Mouse (Mus musculus) ES-E14 (cell line): ENCODE data around the gene Nsd1. TPM values are rescaled to one million over a fixed set of nuclear protein-coding genes. Genes with fewer than 3 reads are reported as not detected.

Experiments used
- DNase-seq: peaks from one replicate; pipeline ENCODE4 v3.0.0-alpha.2; 2013; ENCODE audit warnings: low read depth, low spot score
- H3K27ac ChIP-seq: 2 replicates; pipeline ENCODE4 v1.5.1; 2012; ENCODE audit warnings: low read depth, mild to moderate bottlenecking, low read length, moderate library complexity, mixed read lengths; ENCODE audit not compliant: poor library complexity, insufficient read depth, severe bottlenecking
- H3K36me3 ChIP-seq: 2 replicates; pipeline ENCODE4 v1.6.1; 2012; ENCODE audit warnings: mild to moderate bottlenecking, low read length, moderate library complexity, mixed read lengths; ENCODE audit not compliant: control insufficient read depth, poor library complexity, insufficient read depth, severe bottlenecking
- H3K4me1 ChIP-seq, 2 experiments: fragments of 150-350 bp in 1 of 2; sonication (generic) in 1 of 2; 2 replicates each; pipeline ENCODE4 v1.6.1; 2012; ENCODE audit warnings: low read length in 2 of 2, mild to moderate bottlenecking in 1 of 2, mixed read lengths in 1 of 2; ENCODE audit not compliant: control insufficient read depth in 2 of 2, insufficient read depth in 2 of 2, poor library complexity in 1 of 2
- H3K4me3 ChIP-seq, 2 experiments: fragments of 150-350 bp in 1 of 2; sonication (generic) in 1 of 2; 2 replicates each; pipeline ENCODE4 v1.5.1; 2012; ENCODE audit warnings: low read length in 2 of 2, low read depth in 1 of 2, mild to moderate bottlenecking in 1 of 2, mixed read lengths in 1 of 2; ENCODE audit not compliant: insufficient read depth in 1 of 2, poor library complexity in 1 of 2, severe bottlenecking in 1 of 2
- H3K9ac ChIP-seq: 2 replicates; pipeline ENCODE4 v1.6.1; 2012; ENCODE audit warnings: low read depth, mild to moderate bottlenecking, low read length, mixed read lengths; ENCODE audit not compliant: poor library complexity, insufficient read depth, severe bottlenecking
- H3K9me3 ChIP-seq: fragments of 150-350 bp; sonication (generic); 2 replicates; pipeline ENCODE4 v1.6.1; 2012; ENCODE audit warnings: low read depth, mild to moderate bottlenecking, low read length; ENCODE audit not compliant: control insufficient read depth, insufficient read depth
- CHD2 ChIP-seq: IDR thresholded peaks from 2 replicates; pipeline ENCODE4 v1.6.1; 2014; ENCODE audit warnings: mild to moderate bottlenecking, low read depth, low read length, inconsistent platforms
- HCFC1 ChIP-seq: IDR thresholded peaks from 2 replicates; pipeline ENCODE4 v1.6.1; 2012; ENCODE audit warnings: low read length, inconsistent platforms, borderline replicate concordance; ENCODE audit not compliant: insufficient read depth
- MAFK ChIP-seq: IDR thresholded peaks from 2 replicates; pipeline ENCODE4 v1.6.1; 2014; ENCODE audit warnings: mild to moderate bottlenecking, low read depth, low read length, inconsistent platforms; ENCODE audit not compliant: insufficient read depth
- ZC3H11A ChIP-seq: IDR thresholded peaks from 2 replicates; pipeline ENCODE4 v1.6.1; 2012; ENCODE audit warnings: low read depth, mild to moderate bottlenecking, inconsistent platforms, low read length, borderline replicate concordance
- ZNF384 ChIP-seq: IDR thresholded peaks from 2 replicates; pipeline ENCODE4 v1.6.1; 2012; ENCODE audit warnings: low read depth, low read length, inconsistent platforms
- in situ Hi-C, 2 experiments: fragments of 600-800 bp; cut with MboI; formaldehyde crosslinking; loops; one replicate each; pipeline ENCODE4 v1.15.1; 2025; ENCODE audit warnings: low sequenced_read_pairs in 2 of 2, inconsistent platforms in 1 of 2; ENCODE audit not compliant: unreplicated experiment in 2 of 2
- total RNA-seq: library from RNA; depleted of rRNA; stranded (reverse); fragments of 300-350 nt; gene quantifications from 2 replicates; pipeline ENCODE4 v1.2.3, GENCODE M21; 2012

Gene Nsd1
- total RNA-seq, 1 experiment, result 135 TPM

DNA sequence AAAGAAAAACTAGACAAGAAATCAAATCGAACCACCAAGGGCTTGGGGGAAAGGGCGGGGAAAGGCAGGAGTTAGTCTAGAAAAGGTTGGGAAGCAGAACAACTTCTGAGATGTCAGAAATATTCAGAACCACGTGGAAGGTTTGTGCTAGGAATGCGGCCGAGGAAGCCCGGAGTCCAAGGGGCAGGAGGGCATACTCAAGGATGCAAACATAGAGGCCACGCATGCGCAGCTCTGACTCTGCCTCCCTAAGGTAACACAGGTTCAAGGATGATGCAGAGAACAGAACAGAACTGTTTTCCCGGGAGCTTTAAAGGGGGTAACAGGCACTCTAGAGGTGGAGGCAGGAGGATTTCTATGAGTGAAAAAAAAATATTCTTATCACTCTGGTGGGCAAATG is 5.8 kb upstream of the Nsd1 start:
- in situ Hi-C loops, result no loop called here
- DNase-seq, result no peak
- Histone ChIP-seq H3K4me3 (peak overlapping the region in 1 of 2 experiments; percentile 9; a peak in 2 of 4 replicates), H3K9me3 (no peaks in the 10 kb centered on the region), H3K36me3 (no peaks in the 10 kb centered on the region), H3K4me1 (peaks cover 15 to 21% of the 10 kb centered on the region in 2 experiments), H3K27ac (peak overlapping the region; percentile 85; the same call in 1 of the 2 replicates), H3K9ac (peak overlapping the region; percentile 18; the same call in 1 of the 2 replicates)
- TF ChIP-seq MAFK (no peak), HCFC1 (no peak), ZC3H11A (no peak), CHD2 (no peak), ZNF384 (no peak)

- H3K27ac ChIP-seq, result peak overlapping the region; percentile 85
- no peaks in the 10 kb centered on the region for H3K9me3 ChIP-seq
Observed at GRCm38 (mm10) chr13:55204667-55205389, 4.8 kb upstream of the Nsd1 start.

DNA sequence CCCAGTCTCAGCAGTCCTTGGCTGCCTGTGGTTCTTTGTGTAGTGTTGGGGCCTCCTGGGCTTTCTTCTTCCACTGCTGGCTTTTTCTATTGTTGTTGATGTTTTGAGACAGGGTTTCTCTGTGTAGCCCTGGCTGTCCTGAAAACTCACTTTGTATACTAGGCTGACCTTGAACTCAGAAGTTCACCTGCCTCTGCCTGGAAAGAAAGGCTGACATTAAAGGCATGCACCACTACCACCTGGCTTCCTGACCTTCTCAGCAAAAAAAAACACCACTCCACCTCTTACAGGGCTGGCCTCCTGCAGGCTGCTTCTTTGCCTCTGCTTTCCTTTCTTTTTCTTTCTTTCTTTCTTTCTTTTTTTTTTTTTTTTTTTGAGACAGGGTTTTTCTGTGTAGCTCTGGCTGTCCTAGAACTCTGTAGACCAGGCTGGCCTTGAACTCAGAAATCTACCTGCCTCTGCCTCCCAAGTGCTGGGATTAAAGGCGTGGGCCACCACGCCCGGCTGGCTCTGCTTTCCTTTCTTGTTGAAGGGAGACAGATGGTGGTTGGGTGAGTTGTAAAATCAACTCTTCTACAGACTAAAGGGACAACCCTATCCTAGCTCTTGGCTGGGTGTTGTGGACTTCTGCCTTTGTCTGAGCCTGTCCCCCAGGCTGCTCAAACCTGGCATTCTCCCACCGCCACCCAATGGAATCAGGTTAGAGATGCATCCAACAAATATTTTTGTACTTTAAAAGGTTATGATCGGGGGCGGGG is 4.0 kb upstream of the Nsd1 start:
- TF ChIP-seq ZC3H11A (no peak), ZNF384 (peak; percentile 78)
- Histone ChIP-seq H3K9ac (no peak overlapping the region), H3K4me1 (peaks cover 14 to 15% of the 10 kb centered on the region in 2 experiments), H3K9me3 (no peaks in the 10 kb centered on the region), H3K4me3 (peak overlapping the region in 1 of 2 experiments; percentile 1; a peak in 1 of 4 replicates), H3K27ac (peak overlapping the region; percentile 85), H3K36me3 (no peaks in the 10 kb centered on the region)
- DNase-seq, result no peak
- in situ Hi-C loops, result no loop called here

More at GRCm38 (mm10) chr13:55204667-55205389, 4.8 kb upstream of the Nsd1 start:
- H3K9ac ChIP-seq, result peak overlapping the region; percentile 38; the same call in 1 of the 2 replicates
- in situ Hi-C loops, result no loop called here
- peaks cover 15 to 17% of the 10 kb centered on the region in 2 experiments for H3K4me1 ChIP-seq
- DNase-seq, result no peak
- no peaks in the 10 kb centered on the region for H3K36me3 ChIP-seq
- H3K4me3 ChIP-seq, result peak overlapping the region in 1 of 2 experiments; percentile 13; a peak in 1 of 4 replicates
- TF ChIP-seq MAFK (no peak), ZC3H11A (no peak), ZNF384 (no peak), HCFC1 (no peak), CHD2 (no peak)

DNA sequence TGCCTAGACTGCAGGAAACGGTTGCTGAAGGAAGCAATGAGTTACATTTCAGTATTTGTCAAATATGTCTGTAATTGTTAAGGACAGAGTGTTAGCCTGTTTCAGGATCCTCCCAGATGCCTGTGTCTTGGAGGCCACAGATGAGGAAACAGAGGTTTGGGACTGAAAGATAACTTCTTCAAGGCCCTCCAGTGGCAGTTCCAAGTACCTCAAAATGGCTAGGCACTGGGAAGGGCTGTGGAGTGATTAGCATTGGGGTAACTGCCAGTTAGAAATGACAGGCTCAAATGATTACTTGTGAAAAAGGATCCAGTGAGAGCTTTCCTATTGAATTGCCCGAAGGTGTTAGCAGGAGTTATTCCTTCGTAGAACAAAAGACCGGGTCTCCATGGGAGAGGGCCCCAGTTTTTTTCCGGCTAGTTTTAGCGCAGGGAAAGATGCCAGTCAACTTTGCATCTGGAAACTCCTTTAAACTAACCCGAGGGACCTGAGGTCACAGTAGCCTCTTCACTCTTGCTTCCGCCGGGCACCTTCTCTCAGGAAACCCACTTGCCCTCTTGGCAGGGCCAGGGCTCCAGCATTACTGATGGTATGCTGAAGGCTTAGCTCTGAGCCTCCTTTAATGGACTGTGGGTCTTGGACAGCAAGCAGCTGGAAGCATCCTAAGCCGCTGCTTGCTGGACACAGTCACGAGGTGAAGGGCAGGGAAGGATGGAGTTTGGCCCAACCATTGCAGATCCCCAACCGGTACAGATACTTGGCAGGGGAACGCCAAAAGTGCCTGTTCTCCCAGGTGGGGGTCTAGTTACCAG is 539 bp upstream of the Nsd1 start:
- no peak for DNase-seq
- peaks cover 8% of the 10 kb centered on the region for H3K36me3 ChIP-seq
- H3K27ac ChIP-seq, result peak overlapping the region; percentile 97
- in situ Hi-C loops, result no loop called here
- no peaks in the 10 kb centered on the region for H3K9me3 ChIP-seq
- peak overlapping the region; percentile 74 to 88 for H3K4me3 ChIP-seq
- peaks cover 8 to 13% of the 10 kb centered on the region in 2 experiments for H3K4me1 ChIP-seq
- peak overlapping the region; percentile 96 for H3K9ac ChIP-seq
- TF ChIP-seq HCFC1 (no peak), MAFK (no peak), ZNF384 (no peak), ZC3H11A (no peak), CHD2 (no peak)
